Mouse (Mus musculus): Measurements from ENCODE around the gene Mafg. TPM values are rescaled to one million over a fixed set of nuclear protein-coding genes. Genes with fewer than 3 reads are reported as not detected.
A peak's percentile ranks its signal among the peaks of the same experiment; 100 is the strongest.

Mafg gene
- polyA plus RNA-seq, 1 experiment from 2014 or later = 42.7 TPM

- H3K9ac ChIP-seq = 0 out of 2 replicates have a peak within 1 kb of the TSS, but pooled peaks have one; percentile 8
- peaks cover 85% of the 10 kb centered on the region for H3K27me3 ChIP-seq
- no peak for ATAC-seq (ENCODE audit: low FRiP score, low read depth)
These were observed 27.7 kb upstream of the Mafg start, which contains the start of gene Notum for GRCm38 (mm10) chr11:120661076-120661460. TSS of gene Notum (minus strand) at chr11:120661175.

DNA sequence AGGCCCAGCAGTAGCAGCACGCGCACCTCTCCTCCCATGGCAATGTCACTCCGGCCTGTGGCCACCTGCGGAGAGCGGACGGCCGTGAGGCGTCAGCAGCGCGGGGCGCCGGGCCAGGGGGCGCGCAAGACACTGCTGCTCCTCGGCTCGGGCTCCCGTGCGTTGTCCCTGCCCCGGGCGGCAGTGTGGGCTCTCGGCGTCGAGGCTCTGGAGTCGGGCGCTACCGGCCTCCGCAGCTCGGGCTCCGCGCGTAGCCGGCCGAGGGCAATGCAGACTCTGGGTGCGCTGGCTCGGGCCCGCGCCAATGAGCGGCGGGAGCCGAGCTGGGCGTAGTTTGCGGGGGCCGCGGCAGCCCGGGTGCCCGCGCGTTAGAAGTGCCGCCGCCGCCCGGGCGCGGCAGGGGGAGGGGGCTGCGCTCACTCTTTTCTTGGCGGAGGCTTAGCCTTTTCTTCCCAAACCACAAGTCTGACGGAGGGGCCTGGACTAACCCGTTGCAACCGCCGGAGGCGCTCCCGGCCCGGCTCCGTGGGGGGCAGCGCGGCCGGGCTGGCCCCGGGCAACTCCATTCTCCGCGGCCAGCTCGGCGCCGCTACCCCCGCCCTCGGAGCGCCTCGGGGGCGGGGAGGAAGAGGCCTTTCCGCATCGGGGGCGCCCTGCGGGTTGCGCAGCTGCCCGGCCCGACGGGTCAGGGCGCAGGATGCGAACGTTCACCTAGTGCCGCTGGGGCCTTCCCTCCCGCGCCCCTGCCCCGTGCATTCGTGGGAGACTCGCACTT is 27.1 kb upstream of the Mafg start:
- peaks cover 19% of the 10 kb centered on the region for H3K4me1 ChIP-seq (replicated peaks)
- peak; percentile 44 for ATAC-seq (ENCODE audit: low FRiP score, low read depth)
- peak overlapping the region; percentile 36 for H3K4me3 ChIP-seq
- H3K4me2 ChIP-seq = peak overlapping the region; percentile 62
- under 1% methylated on average over 83 of the region's 95 CpGs for WGBS
- peaks cover 86% of the 10 kb centered on the region for H3K27me3 ChIP-seq
- H3K36me3 ChIP-seq = no peaks in the 10 kb centered on the region
- no peaks in the 10 kb centered on the region for H3K9me3 ChIP-seq
- H3K9ac ChIP-seq = 0 out of 2 replicates have a peak overlapping the region, but pooled peaks have one; percentile 8
- no peak overlapping the region for H3K27ac ChIP-seq (replicated peaks)

More at GRCm38 (mm10) chr11:120661076-120661460, 27.7 kb upstream of the Mafg start, which contains the start of gene Notum:
- H3K4me1 ChIP-seq (replicated peaks) = peaks cover 19% of the 10 kb centered on the region
- H3K4me3 ChIP-seq = peak within 1 kb of the TSS; percentile 36
- no peaks in the 10 kb centered on the region for H3K36me3 ChIP-seq
- no peaks in the 10 kb centered on the region for H3K9me3 ChIP-seq
- 1% methylated on average over 35 of the region's 35 CpGs for WGBS
- H3K4me2 ChIP-seq = peak within 1 kb of the TSS; percentile 62
- no peak within 1 kb of the TSS for H3K27ac ChIP-seq (replicated peaks)

GRCm38 (mm10) chr11:120659509-120660300 is 26.3 kb upstream of the Mafg start:
- Histone ChIP-seq H3K9ac (0 out of 2 replicates have a peak overlapping the region, but pooled peaks have one; percentile 8), H3K4me1 (replicated peaks) (peaks cover 19% of the 10 kb centered on the region), H3K27ac (replicated peaks) (no peak overlapping the region), H3K36me3 (no peaks in the 10 kb centered on the region), H3K9me3 (no peaks in the 10 kb centered on the region), H3K27me3 (peaks cover 81% of the 10 kb centered on the region), H3K4me2 (peak overlapping the region; percentile 62), H3K4me3 (peak overlapping the region; percentile 36)
- 3% methylated on average over 40 of the region's 50 CpGs for WGBS
- peak; percentile 32 for ATAC-seq (ENCODE audit: low FRiP score, low read depth)

- Histone ChIP-seq H3K9me3 (no peaks in the 10 kb centered on the region), H3K4me2 (no peak overlapping the region), H3K27me3 (peaks cover 75% of the 10 kb centered on the region), H3K4me1 (replicated peaks) (peaks cover 19% of the 10 kb centered on the region), H3K36me3 (no peaks in the 10 kb centered on the region), H3K4me3 (0 out of 2 replicates have a peak overlapping the region, but pooled peaks have one; percentile 6), H3K9ac (no peak overlapping the region), H3K27ac (replicated peaks) (no peak overlapping the region)
- no peak for ATAC-seq (ENCODE audit: low FRiP score, low read depth)
- 2% methylated on average over 24 of the region's 24 CpGs for WGBS
These were observed 25.5 kb upstream of the Mafg start for GRCm38 (mm10) chr11:120658876-120659410.

DNA sequence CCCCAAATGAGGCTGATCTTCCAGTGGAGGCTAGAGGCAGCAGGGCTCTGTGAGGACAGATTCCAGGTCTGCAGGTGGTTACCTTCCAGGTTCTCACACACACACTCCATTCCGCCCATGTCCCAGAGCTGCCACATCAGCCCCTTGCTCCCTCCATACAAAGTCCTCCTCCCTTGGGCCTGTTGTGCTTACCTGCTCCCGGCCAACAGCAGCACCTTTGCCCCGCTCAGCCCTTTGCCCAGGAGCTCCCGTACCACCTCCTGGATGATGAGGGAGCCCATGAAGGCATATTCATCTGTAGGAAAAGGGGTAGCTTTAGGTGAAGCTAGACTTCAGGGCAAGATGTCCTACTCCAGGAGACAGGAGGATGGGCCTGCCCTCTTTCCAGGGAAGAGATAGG is 23.9 kb upstream of the Mafg start:
- Histone ChIP-seq H3K36me3 (no peaks in the 10 kb centered on the region), H3K4me1 (replicated peaks) (peaks cover 19% of the 10 kb centered on the region), H3K9me3 (no peaks in the 10 kb centered on the region), H3K4me2 (no peak overlapping the region), H3K4me3 (no peak overlapping the region), H3K9ac (no peak overlapping the region), H3K27ac (replicated peaks) (no peak overlapping the region), H3K27me3 (peaks cover 59% of the 10 kb centered on the region)
- ATAC-seq (ENCODE audit: low FRiP score, low read depth) = no peak
- WGBS = 84% methylated on average over 4 of the region's 4 CpGs

DNA sequence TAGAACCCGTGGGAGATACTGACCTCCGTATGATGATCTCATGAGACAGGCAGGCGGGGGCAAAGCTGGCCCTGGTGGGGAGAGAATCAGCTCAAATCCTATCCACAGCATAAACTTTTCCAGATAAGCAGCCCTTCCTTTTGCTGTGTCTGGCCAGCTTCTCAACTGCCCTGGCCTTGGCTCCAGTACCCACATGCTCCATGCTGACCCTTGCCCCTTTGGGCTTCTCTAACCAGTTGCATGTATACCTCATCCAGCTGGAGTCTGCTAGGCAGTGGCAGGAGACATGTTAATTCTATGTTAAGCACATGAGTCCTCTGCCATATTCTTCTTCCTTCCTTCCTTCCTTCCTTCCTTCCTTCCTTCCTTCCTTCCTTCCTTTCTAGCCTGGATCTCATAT is 21.3 kb upstream of the Mafg start:
- H3K9ac ChIP-seq = no peak overlapping the region
- H3K27me3 ChIP-seq = peaks cover 33% of the 10 kb centered on the region
- ATAC-seq (ENCODE audit: low FRiP score, low read depth) = no peak
- H3K9me3 ChIP-seq = no peaks in the 10 kb centered on the region
- WGBS = 88% methylated on average over 3 of the region's 3 CpGs
- H3K4me3 ChIP-seq = no peak overlapping the region
- H3K4me1 ChIP-seq (replicated peaks) = peaks cover 2% of the 10 kb centered on the region; the same call in 1 of the 2 replicates
- no peak overlapping the region for H3K4me2 ChIP-seq
- H3K36me3 ChIP-seq = no peaks in the 10 kb centered on the region
- no peak overlapping the region for H3K27ac ChIP-seq (replicated peaks)

GRCm38 (mm10) chr11:120651872-120652271 is 18.5 kb upstream of the Mafg start:
- Histone ChIP-seq H3K27me3 (peaks cover 8% of the 10 kb centered on the region; the same call in 1 of the 2 replicates), H3K4me1 (replicated peaks) (peaks cover 7% of the 10 kb centered on the region), H3K9me3 (no peaks in the 10 kb centered on the region), H3K27ac (replicated peaks) (no peak overlapping the region), H3K36me3 (no peaks in the 10 kb centered on the region), H3K9ac (no peak overlapping the region), H3K4me3 (no peak overlapping the region), H3K4me2 (no peak overlapping the region)
- ATAC-seq (ENCODE audit: low FRiP score, low read depth) = no peak
- 58% methylated on average over 3 of the region's 3 CpGs for WGBS

- no peak within 1 kb of the TSS for H3K27ac ChIP-seq (replicated peaks)
- H3K9ac ChIP-seq = peak within 1 kb of the TSS; percentile 39
These were observed 14.6 kb upstream of the Mafg start, which contains the start of gene Myadml2 for GRCm38 (mm10) chr11:120648001-120648476. TSS of gene Myadml2 (minus strand) at chr11:120648158.

GRCm38 (mm10) chr11:120647047-120647830 is 13.8 kb upstream of the Mafg start:
- no peak overlapping the region for H3K27ac ChIP-seq (replicated peaks)
- 82% methylated on average over 35 of the region's 35 CpGs for WGBS
- ATAC-seq (ENCODE audit: low FRiP score, low read depth) = no peak
- H3K36me3 ChIP-seq = no peaks in the 10 kb centered on the region
- H3K9ac ChIP-seq = 0 out of 2 replicates have a peak overlapping the region, but pooled peaks have one; percentile 39
- peak overlapping the region; percentile 57 for H3K4me2 ChIP-seq
- H3K4me3 ChIP-seq = peak overlapping the region; percentile 25; the same call in 1 of the 2 replicates
- peaks cover 21% of the 10 kb centered on the region for H3K4me1 ChIP-seq (replicated peaks)
- H3K27me3 ChIP-seq = no peaks in the 10 kb centered on the region; the same call in 1 of the 2 replicates
- H3K9me3 ChIP-seq = no peaks in the 10 kb centered on the region

More at GRCm38 (mm10) chr11:120648001-120648476, 14.6 kb upstream of the Mafg start, which contains the start of gene Myadml2:
- no peaks in the 10 kb centered on the region for H3K36me3 ChIP-seq
- no peaks in the 10 kb centered on the region for H3K9me3 ChIP-seq
- H3K4me1 ChIP-seq (replicated peaks) = peaks cover 16% of the 10 kb centered on the region
- H3K4me2 ChIP-seq = peak within 1 kb of the TSS; percentile 57
- WGBS = 4% methylated on average over 13 of the region's 13 CpGs
- ATAC-seq (ENCODE audit: low FRiP score, low read depth) = no peak
- H3K27me3 ChIP-seq = no peaks in the 10 kb centered on the region; the same call in 1 of the 2 replicates
- H3K4me3 ChIP-seq = peak within 1 kb of the TSS; percentile 25

GRCm38 (mm10) chr11:120643601-120643987 is 10.2 kb upstream of the Mafg start, which contains the start of gene Pycr1:
TSS of gene Pycr1 (minus strand) at chr11:120643769.
- peaks cover 21% of the 10 kb centered on the region for H3K4me1 ChIP-seq (replicated peaks)
- H3K4me2 ChIP-seq = peak within 1 kb of the TSS; percentile 95
- H3K9me3 ChIP-seq = no peaks in the 10 kb centered on the region
- under 1% methylated on average over 15 of the region's 15 CpGs for WGBS
- H3K27me3 ChIP-seq = no peaks in the 10 kb centered on the region; the same call in 1 of the 2 replicates
- H3K36me3 ChIP-seq = no peaks in the 10 kb centered on the region
- peak within 1 kb of the TSS; percentile 59 for H3K4me3 ChIP-seq
- H3K9ac ChIP-seq = peak within 1 kb of the TSS; percentile 77
- peak; percentile 98 for ATAC-seq (ENCODE audit: low FRiP score, low read depth)
- H3K27ac ChIP-seq (replicated peaks) = peak within 1 kb of the TSS; percentile 60

All from hindbrain, embryonic 15.5 days (tissue).